Mouse (Mus musculus): ENCODE measurements around the gene Hspa1l. TPM values are rescaled to one million over a fixed set of nuclear protein-coding genes. Genes with fewer than 3 reads are reported as not detected.
A peak's percentile ranks its signal among the peaks of the same experiment; 100 is the strongest.

Gene Hspa1l
- total and polyA plus RNA-seq, 3 experiments, result 0.15 to 1.6 TPM; not detected in 1

- Histone ChIP-seq H3K9me3 (replicated peaks; ENCODE audit: insufficient read depth, low read length) (no peaks in the 10 kb centered on the region), H3K79me2 (ENCODE audit: control insufficient read depth, insufficient read depth, low read length, poor library complexity) (peaks cover 32% of the 10 kb centered on the region), H3K27ac (ENCODE audit: control insufficient read depth, low read depth, low read length) (peak overlapping the region; percentile 9; the same call in 1 of the 2 replicates), H3K4me3 (ENCODE audit: control insufficient read depth in 1 of 2, insufficient read depth in 1 of 2, low read depth in 2 of 2, low read length in 2 of 2) (no peak overlapping the region), H3K9ac (ENCODE audit: control insufficient read depth, low read depth, low read length, poor library complexity, severe bottlenecking) (no peak overlapping the region), H3K27me3 (ENCODE audit: control insufficient read depth in 1 of 2, insufficient read depth in 2 of 2, low read length in 2 of 2) (no peaks in the 10 kb centered on the region), H3K4me1 (ENCODE audit: control insufficient read depth in 1 of 2, insufficient read depth in 2 of 2, low read length in 2 of 2) (peaks cover 0 to 13% of the 10 kb centered on the region in 2 experiments; a peak in 2 of 4 replicates), H3K36me3 (ENCODE audit: control insufficient read depth in 1 of 2, insufficient read depth in 2 of 2, low read length in 2 of 2) (peaks cover 6 to 7% of the 10 kb centered on the region in 2 experiments)
- peak; percentile 80 for DNase-seq (ENCODE audit: low read depth, low spot score)
- peak; percentile 91 for TF ChIP-seq TBP (IDR thresholded peaks at IDR 0.05; ENCODE audit: low read depth, low read length)
- TF ChIP-seq POLR2AphosphoS5 (IDR thresholded peaks at IDR 0.05; ENCODE audit: borderline replicate concordance, low read depth, low read length), result no peak
- peak; percentile 37; the same call in 1 of the 2 replicates for TF ChIP-seq HCFC1 (IDR thresholded peaks at IDR 0.05; ENCODE audit: low read depth, low read length)
- TF ChIP-seq JUND (IDR thresholded peaks at IDR 0.05; ENCODE audit: low read depth, low read length), result 0 out of 2 replicates have a peak, but pooled peaks have one; percentile 52
- no peak for TF ChIP-seq BHLHE40 (IDR thresholded peaks at IDR 0.05; ENCODE audit: borderline replicate concordance, low read depth, low read length)
- TF ChIP-seq GABPA (IDR thresholded peaks at IDR 0.05; ENCODE audit: low read depth, low read length), result no peak
- TF ChIP-seq RAD21 (IDR thresholded peaks at IDR 0.05; ENCODE audit: low read depth, low read length), result peak; percentile 36
- TF ChIP-seq SMC3 (IDR thresholded peaks at IDR 0.05; ENCODE audit: low read depth, low read length), result peak; percentile 56
- TF ChIP-seq CTCF (IDR thresholded peaks at IDR 0.05 in 2 of 3, conservative IDR thresholded peaks at IDR 0.05 in 1 of 3; ENCODE audit: control insufficient read depth in 1 of 3, insufficient read depth in 1 of 3, low read depth in 2 of 3, low read length in 3 of 3, poor library complexity in 1 of 3, severe bottlenecking in 1 of 3), result peak in 2 of 3 experiments; percentile 20 to 49; a peak in 4 of 6 replicates
- TF ChIP-seq RCOR1 (IDR thresholded peaks at IDR 0.05; ENCODE audit: low read depth, low read length), result no peak
- TF ChIP-seq ZNF384 (IDR thresholded peaks at IDR 0.05; ENCODE audit: low read depth, low read length), result 0 out of 2 replicates have a peak, but pooled peaks have one; percentile 31
- 0 out of 2 replicates have a peak, but pooled peaks have one; percentile 14 for TF ChIP-seq ELF1 (IDR thresholded peaks at IDR 0.05; ENCODE audit: low read depth, low read length)
- peak; percentile 46; the same call in 1 of the 2 replicates for TF ChIP-seq MAFK (IDR thresholded peaks at IDR 0.05; ENCODE audit: borderline replicate concordance, low read depth, low read length)
- TF ChIP-seq MXI1 (IDR thresholded peaks at IDR 0.05; ENCODE audit: low read depth, low read length), result no peak
- no peak for TF ChIP-seq SIN3A (IDR thresholded peaks at IDR 0.05; ENCODE audit: low read length)
These were observed 35.0 kb downstream of the Hspa1l start for GRCm38 (mm10) chr17:35007387-35007991.

- Histone ChIP-seq H3K79me2 (ENCODE audit: control insufficient read depth, insufficient read depth, low read length, poor library complexity) (peaks cover 13% of the 10 kb centered on the region; the same call in 1 of the 2 replicates), H3K27ac (ENCODE audit: control insufficient read depth, low read depth, low read length) (no peak overlapping the region), H3K9ac (ENCODE audit: control insufficient read depth, low read depth, low read length, poor library complexity, severe bottlenecking) (no peak overlapping the region), H3K36me3 (ENCODE audit: control insufficient read depth in 1 of 2, insufficient read depth in 2 of 2, low read length in 2 of 2) (peaks cover 2 to 6% of the 10 kb centered on the region in 2 experiments), H3K4me3 (ENCODE audit: control insufficient read depth in 1 of 2, insufficient read depth in 1 of 2, low read depth in 2 of 2, low read length in 2 of 2) (no peak overlapping the region), H3K27me3 (ENCODE audit: control insufficient read depth in 1 of 2, insufficient read depth in 2 of 2, low read length in 2 of 2) (no peaks in the 10 kb centered on the region), H3K4me1 (ENCODE audit: control insufficient read depth in 1 of 2, insufficient read depth in 2 of 2, low read length in 2 of 2) (peaks cover 0 to 9% of the 10 kb centered on the region in 2 experiments; a peak in 2 of 4 replicates), H3K9me3 (replicated peaks; ENCODE audit: insufficient read depth, low read length) (no peaks in the 10 kb centered on the region)
- TF ChIP-seq MXI1 (IDR thresholded peaks at IDR 0.05; ENCODE audit: low read depth, low read length), result no peak
- no peak for TF ChIP-seq MAFK (IDR thresholded peaks at IDR 0.05; ENCODE audit: borderline replicate concordance, low read depth, low read length)
- no peak for TF ChIP-seq POLR2A (IDR thresholded peaks at IDR 0.05; ENCODE audit: control insufficient read depth in 1 of 2, insufficient read depth in 1 of 2, low read depth in 1 of 2, low read length in 2 of 2, poor library complexity in 1 of 2)
- no peak for TF ChIP-seq ZNF384 (IDR thresholded peaks at IDR 0.05; ENCODE audit: low read depth, low read length)
- TF ChIP-seq MAX (IDR thresholded peaks at IDR 0.05; ENCODE audit: low read length), result no peak
- no peak for TF ChIP-seq USF2 (IDR thresholded peaks at IDR 0.05; ENCODE audit: borderline replicate concordance in 1 of 2, insufficient read depth in 1 of 2, low read depth in 1 of 2, low read length in 2 of 2)
- no peak for TF ChIP-seq USF1 (IDR thresholded peaks at IDR 0.05; ENCODE audit: low read depth, low read length)
- no peak for TF ChIP-seq ETS1 (IDR thresholded peaks at IDR 0.05; ENCODE audit: low read depth, low read length)
- TF ChIP-seq SMC3 (IDR thresholded peaks at IDR 0.05; ENCODE audit: low read depth, low read length), result no peak
- TF ChIP-seq TCF12 (IDR thresholded peaks at IDR 0.05; ENCODE audit: low read depth, low read length), result no peak
- no peak for TF ChIP-seq KAT2A (conservative IDR thresholded peaks at IDR 0.05; ENCODE audit: low read depth, low read length)
- no peak for TF ChIP-seq TBP (IDR thresholded peaks at IDR 0.05; ENCODE audit: low read depth, low read length)
- TF ChIP-seq ZMIZ1 (IDR thresholded peaks at IDR 0.05; ENCODE audit: low read depth, low read length), result no peak
- no peak for TF ChIP-seq ELF1 (IDR thresholded peaks at IDR 0.05; ENCODE audit: low read depth, low read length)
- no peak for TF ChIP-seq RCOR1 (IDR thresholded peaks at IDR 0.05; ENCODE audit: low read depth, low read length)
- no peak for TF ChIP-seq POLR2AphosphoS2 (IDR thresholded peaks at IDR 0.05; ENCODE audit: low read length)
- no peak for DNase-seq (ENCODE audit: low read depth, low spot score)
These were observed 37.1 kb downstream of the Hspa1l start for GRCm38 (mm10) chr17:35009586-35009985.

Measured in MEL (cell line).